Mouse (Mus musculus) cerebellum, adult 2 months (tissue): ENCODE data around the gene Ccdc124. TPM values are rescaled to one million over a fixed set of nuclear protein-coding genes. Genes with fewer than 3 reads are reported as not detected.
"Not testable (repeated sequence)": the region's sequence is repeated elsewhere in the genome, so short reads cannot be mapped to it uniquely, and the experiment has no call there.

Experiments
- DNase-seq, 2 experiments: peaks; one replicate each; pipeline ENCODE4 v3.0.0; 2021
- H3K27ac ChIP-seq: fragments of 200-500 bp; 2 replicates; pipeline ENCODE4 v1.5.1; 2012; ENCODE audit warnings: low read length, control low read depth, inconsistent platforms; ENCODE audit not compliant: insufficient read depth
- H3K27me3 ChIP-seq: fragments of 200-500 bp; 2 replicates; pipeline ENCODE4 v1.6.1; 2012; ENCODE audit warnings: inconsistent platforms, mild to moderate bottlenecking, low read length, moderate library complexity; ENCODE audit not compliant: control insufficient read depth, insufficient read depth
- H3K4me1 ChIP-seq: fragments of 200-500 bp; 2 replicates; pipeline ENCODE4 v1.6.1; 2011; ENCODE audit warnings: low read length; ENCODE audit not compliant: control insufficient read depth, insufficient read depth
- H3K4me3 ChIP-seq: fragments of 200-500 bp; replicated peaks from 2 replicates; pipeline ENCODE3; 2011; ENCODE audit warnings: mild to moderate bottlenecking, low read depth, low read length, control low read depth; ENCODE audit not compliant: insufficient read depth
- CTCF ChIP-seq: fragments of 200-500 bp; IDR thresholded peaks from 2 replicates; pipeline ENCODE4 v1.5.1; 2011; ENCODE audit warnings: low read depth, mild to moderate bottlenecking, control low read depth, low read length, moderate library complexity, borderline replicate concordance; ENCODE audit not compliant: insufficient read depth
- POLR2A ChIP-seq: fragments of 200-500 bp; IDR thresholded peaks from 2 replicates; pipeline ENCODE4 v1.6.1; 2011; ENCODE audit warnings: low read length, control low read depth, borderline replicate concordance; ENCODE audit not compliant: insufficient read depth
- WGBS: fragments of 180-500 bp; shearing (Covaris S2); methylation state at CpG from one replicate; pipeline ENCODE4 v1.1.7; 2018; 5-methylcytosine and 5-hydroxymethylcytosine counted together
- polyA plus RNA-seq: library from polyadenylated mRNA; depleted of rRNA; stranded (reverse); fragments of >200 nt; gene quantifications from 2 replicates; pipeline ENCODE4 v1.2.3, GENCODE M21; 2012

Gene Ccdc124
- polyA plus RNA-seq, 1 experiment, result 145 TPM

- WGBS, result 75% methylated on average over 2 of the region's 2 CpGs
- H3K4me1 ChIP-seq, result 0 out of 2 replicates have a peak, but pooled peaks cover 3% of the 10 kb centered on the region
- DNase-seq, result no peak
- H3K27me3 ChIP-seq, result no peaks in the 10 kb centered on the region
- no peak for TF ChIP-seq POLR2A
- TF ChIP-seq CTCF, result no peak
- H3K27ac ChIP-seq, result no peak overlapping the region
- H3K4me3 ChIP-seq, result no peak overlapping the region
These were observed 25.5 kb upstream of the Ccdc124 start for GRCm38 (mm10) chr8:70899226-70899625.

GRCm38 (mm10) chr8:70898661-70899198 lies 25.0 kb upstream of the Ccdc124 start:
- Histone ChIP-seq H3K4me1 (0 out of 2 replicates have a peak, but pooled peaks cover 3% of the 10 kb centered on the region), H3K27me3 (no peaks in the 10 kb centered on the region), H3K27ac (no peak overlapping the region), H3K4me3 (no peak overlapping the region)
- DNase-seq, result peak in 1 of 2 experiments; percentile 16
- WGBS, result 55% methylated on average over 2 of the region's 2 CpGs
- TF ChIP-seq POLR2A, result no peak
- TF ChIP-seq CTCF, result no peak

GRCm38 (mm10) chr8:70897681-70898413 lies 24.1 kb upstream of the Ccdc124 start:
- TF ChIP-seq CTCF, result peak; percentile 95
- TF ChIP-seq POLR2A, result no peak
- DNase-seq, result peak; percentile 85 to 92
- Histone ChIP-seq H3K27ac (no peak overlapping the region; the same call in 1 of the 2 replicates), H3K4me3 (peak overlapping the region; percentile 75), H3K27me3 (no peaks in the 10 kb centered on the region), H3K4me1 (0 out of 2 replicates have a peak, but pooled peaks cover 3% of the 10 kb centered on the region)
- WGBS, result under 1% methylated on average over 20 of the region's 20 CpGs

- no peaks in the 10 kb centered on the region for H3K27me3 ChIP-seq
- under 1% methylated on average over 60 of the region's 60 CpGs for WGBS
- peak; percentile 95 to 99 for DNase-seq
- peak; percentile 93 for TF ChIP-seq POLR2A
- no peak for TF ChIP-seq CTCF
- H3K4me1 ChIP-seq, result 0 out of 2 replicates have a peak, but pooled peaks cover 3% of the 10 kb centered on the region
- H3K4me3 ChIP-seq, result peak within 1 kb of the TSS; percentile 79
- H3K27ac ChIP-seq, result peak within 1 kb of the TSS; percentile 55; the same call in 1 of the 2 replicates
These were observed 23.4 kb upstream of the Ccdc124 start, which contains the start of gene Rpl18a for GRCm38 (mm10) chr8:70897021-70897680. Gene Rpl18a, minus strand, starts transcription at chr8:70897412.

GRCm38 (mm10) chr8:70896316-70897020 lies 22.7 kb upstream of the Ccdc124 start:
- H3K4me1 ChIP-seq, result 0 out of 2 replicates have a peak, but pooled peaks cover 3% of the 10 kb centered on the region
- H3K27ac ChIP-seq, result no peak overlapping the region
- DNase-seq, result peak in 1 of 2 experiments; percentile 23
- H3K4me3 ChIP-seq, result peak overlapping the region; percentile 79
- WGBS, result under 1% methylated on average over 25 of the region's 25 CpGs
- H3K27me3 ChIP-seq, result no peaks in the 10 kb centered on the region
- TF ChIP-seq CTCF (no peak), POLR2A (no peak)

- peak in 1 of 2 experiments; percentile 20 for DNase-seq
- H3K4me3 ChIP-seq, H3K27me3 ChIP-seq, H3K4me1 ChIP-seq, H3K27ac ChIP-seq: not testable (repeated sequence)
- WGBS, result 20% methylated on average over 24 of the region's 24 CpGs
These were observed 22.0 kb upstream of the Ccdc124 start for GRCm38 (mm10) chr8:70895571-70896259.
